Mouse (Mus musculus) liver, adult 2 months (tissue): ENCODE data around the gene Necab2. TPM values are rescaled to one million over a fixed set of nuclear protein-coding genes. Genes with fewer than 3 reads are reported as not detected.

Experiments used
- DNase-seq: peaks from one replicate; pipeline ENCODE4 v3.0.0-alpha.2; 2011; ENCODE audit warnings: low read depth, low spot score; ENCODE audit errors: extremely low read depth
- H3K27ac ChIP-seq: fragments of 200-500 bp; replicated peaks from 2 replicates; pipeline ENCODE4 v1.5.1; 2012; ENCODE audit warnings: low read depth, mild to moderate bottlenecking, control low read depth, inconsistent platforms, low read length; ENCODE audit not compliant: insufficient read depth
- H3K27me3 ChIP-seq: fragments of 200-500 bp; 2 replicates; pipeline ENCODE4 v1.6.1; 2012; ENCODE audit warnings: mild to moderate bottlenecking, moderate library complexity, low read length, inconsistent platforms; ENCODE audit not compliant: control insufficient read depth, insufficient read depth
- H3K36me3 ChIP-seq: fragments of 200-500 bp; 2 replicates; pipeline ENCODE4 v1.6.1; 2012; ENCODE audit warnings: low read length, inconsistent platforms; ENCODE audit not compliant: control insufficient read depth, insufficient read depth
- H3K4me1 ChIP-seq: fragments of 200-500 bp; 2 replicates; pipeline ENCODE4 v1.6.1; 2011; ENCODE audit warnings: low read length; ENCODE audit not compliant: control insufficient read depth, insufficient read depth
- H3K4me3 ChIP-seq: fragments of 200-500 bp; 2 replicates; pipeline ENCODE4 v1.5.1; 2011; ENCODE audit warnings: low read depth, mild to moderate bottlenecking, control low read depth, low read length, moderate library complexity; ENCODE audit not compliant: insufficient read depth
- H3K79me2 ChIP-seq: fragments of 200-500 bp; 2 replicates; pipeline ENCODE4 v1.6.1; 2012; ENCODE audit warnings: inconsistent platforms, mild to moderate bottlenecking, low read length, moderate library complexity; ENCODE audit not compliant: control insufficient read depth, insufficient read depth
- H3K9ac ChIP-seq: fragments of 200-500 bp; 2 replicates; pipeline ENCODE4 v1.6.1; 2012; ENCODE audit warnings: low read depth, mild to moderate bottlenecking, control low read depth, inconsistent platforms, low read length
- CTCF ChIP-seq: fragments of 200-500 bp; IDR thresholded peaks from 2 replicates; pipeline ENCODE4 v1.5.1; 2011; ENCODE audit warnings: low read depth, low read length, control low read depth
- POLR2A ChIP-seq: fragments of 200-500 bp; IDR thresholded peaks from 2 replicates; pipeline ENCODE4 v1.6.1; 2011; ENCODE audit warnings: low read length, control low read depth; ENCODE audit not compliant: insufficient read depth; ENCODE audit errors: extremely low read depth
- WGBS: fragments of 180-500 bp; shearing (Covaris S2); methylation state at CpG from one replicate; pipeline ENCODE4 v1.1.7; 2018; 5-methylcytosine and 5-hydroxymethylcytosine counted together
- polyA plus RNA-seq: library from polyadenylated mRNA; depleted of rRNA; stranded (reverse); fragments of >200 nt; gene quantifications from 2 replicates; pipeline ENCODE4 v1.2.3, GENCODE M21; 2012
- total RNA-seq: library from RNA; depleted of rRNA; stranded (reverse); fragments of >200 nt; gene quantifications from 2 replicates; pipeline ENCODE4 v1.2.3, GENCODE M21; 2014

Necab2 gene
- total and polyA plus RNA-seq, 2 experiments, result 0.11 TPM; not detected in 1

DNA sequence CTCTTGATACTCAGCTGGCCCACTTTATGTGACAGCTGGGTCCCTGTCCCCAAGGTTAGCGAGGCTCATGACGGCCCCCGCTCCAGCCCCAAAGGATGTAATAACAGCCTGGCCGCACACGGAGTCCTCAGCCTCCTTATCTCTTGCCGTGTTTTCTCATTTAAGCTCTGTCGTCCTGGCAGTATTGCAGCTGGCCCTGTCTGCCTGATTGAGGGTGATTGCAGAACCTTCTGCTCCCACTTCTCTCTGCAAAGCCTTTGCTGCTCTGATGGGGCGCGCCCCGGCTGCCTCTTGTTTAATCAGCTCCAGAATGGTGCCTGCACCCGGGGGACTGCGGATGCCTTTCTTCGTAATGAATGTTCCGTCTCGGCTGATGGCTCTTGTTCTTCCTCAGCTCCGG lies 13.2 kb downstream of the Necab2 start:
- H3K79me2 ChIP-seq, result no peaks in the 10 kb centered on the region
- DNase-seq, result no peak
- TF ChIP-seq CTCF (no peak), POLR2A (no peak)
- no peak overlapping the region for H3K4me3 ChIP-seq
- 51% methylated on average over 16 of the region's 16 CpGs for WGBS
- H3K36me3 ChIP-seq, result no peaks in the 10 kb centered on the region
- no peaks in the 10 kb centered on the region for H3K4me1 ChIP-seq
- no peak overlapping the region for H3K27ac ChIP-seq
- H3K9ac ChIP-seq, result no peak overlapping the region
- H3K27me3 ChIP-seq, result peaks cover under 1% of the 10 kb centered on the region; the same call in 1 of the 2 replicates

DNA sequence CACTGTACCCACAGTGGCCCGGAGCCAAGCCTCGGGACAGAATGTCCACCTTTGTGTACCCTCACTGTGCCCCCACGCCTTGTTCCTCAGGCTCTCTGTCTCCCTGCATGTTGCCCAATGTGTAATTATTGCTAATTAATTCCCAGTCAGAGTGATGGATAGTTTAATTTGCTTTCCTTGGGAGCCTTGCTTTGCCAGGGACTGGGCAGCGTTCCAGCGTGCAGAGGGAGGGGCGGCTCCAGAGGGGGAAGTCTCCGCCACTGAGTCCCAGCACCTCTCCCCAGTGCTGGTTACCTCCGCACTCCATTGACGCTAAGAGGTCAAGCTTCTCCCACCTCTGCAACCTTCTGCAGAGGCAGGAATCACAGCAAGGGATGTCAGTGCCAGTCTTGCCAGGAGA lies 14.8 kb downstream of the Necab2 start:
- H3K27me3 ChIP-seq, result peaks cover 13% of the 10 kb centered on the region
- H3K27ac ChIP-seq, result no peak overlapping the region
- no peaks in the 10 kb centered on the region for H3K36me3 ChIP-seq
- H3K4me1 ChIP-seq, result no peaks in the 10 kb centered on the region
- TF ChIP-seq CTCF, result no peak
- no peak for TF ChIP-seq POLR2A
- no peak for DNase-seq
- no peaks in the 10 kb centered on the region for H3K79me2 ChIP-seq
- 74% methylated on average over 9 of the region's 9 CpGs for WGBS
- no peak overlapping the region for H3K9ac ChIP-seq
- no peak overlapping the region for H3K4me3 ChIP-seq

DNA sequence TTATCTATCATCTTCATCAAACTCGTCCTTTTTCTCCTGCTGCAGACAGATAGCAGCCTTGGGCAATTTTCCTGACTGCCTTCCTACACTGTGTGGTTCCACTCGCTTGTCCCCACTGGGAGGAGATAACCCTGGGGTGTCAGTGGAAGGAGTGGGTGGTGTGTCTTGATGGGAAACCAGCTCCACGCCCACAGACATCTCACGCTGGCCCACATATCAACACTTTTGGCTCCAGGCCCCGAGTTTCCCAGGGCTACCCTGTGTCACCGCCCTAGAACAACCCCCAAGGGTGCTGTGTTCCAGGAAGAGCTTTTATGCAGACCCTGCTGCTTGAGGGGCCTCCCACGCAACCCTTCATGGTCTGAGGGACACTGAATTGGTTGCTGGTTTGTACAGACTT lies 17.2 kb downstream of the Necab2 start:
- no peaks in the 10 kb centered on the region for H3K4me1 ChIP-seq
- H3K9ac ChIP-seq, result no peak overlapping the region
- DNase-seq, result no peak
- H3K27ac ChIP-seq, result no peak overlapping the region
- peaks cover 13% of the 10 kb centered on the region for H3K27me3 ChIP-seq
- H3K79me2 ChIP-seq, result no peaks in the 10 kb centered on the region
- H3K36me3 ChIP-seq, result no peaks in the 10 kb centered on the region
- no peak for TF ChIP-seq POLR2A
- WGBS, result 52% methylated on average over 7 of the region's 7 CpGs
- H3K4me3 ChIP-seq, result no peak overlapping the region

DNA sequence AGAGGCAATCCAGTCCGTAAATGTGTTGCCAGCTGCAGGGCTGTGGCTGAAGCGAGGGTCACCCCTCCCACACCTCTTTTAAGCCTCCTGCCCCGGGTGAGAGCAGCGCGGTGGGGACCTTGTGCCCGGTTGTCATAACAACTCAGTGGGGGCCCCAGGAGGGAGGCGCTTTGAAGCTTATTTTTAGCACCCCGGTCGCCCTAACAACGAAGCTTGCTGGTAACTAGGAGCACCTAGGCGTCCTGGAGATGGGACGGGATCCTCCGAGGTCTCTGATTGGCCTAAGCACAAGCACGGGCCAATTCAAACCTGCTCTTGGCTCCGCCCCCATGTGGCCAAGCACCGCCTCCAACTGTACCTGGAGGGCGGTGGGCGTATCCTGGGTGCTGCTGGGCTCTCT lies 19.6 kb downstream of the Necab2 start:
- WGBS, result 7% methylated on average over 18 of the region's 18 CpGs
- H3K4me3 ChIP-seq, result no peak overlapping the region
- DNase-seq, result no peak
- no peak overlapping the region for H3K9ac ChIP-seq
- no peak for TF ChIP-seq CTCF
- no peak for TF ChIP-seq POLR2A
- no peaks in the 10 kb centered on the region for H3K4me1 ChIP-seq
- H3K27me3 ChIP-seq, result peaks cover 13% of the 10 kb centered on the region
- H3K27ac ChIP-seq, result no peak overlapping the region
- H3K36me3 ChIP-seq, result no peaks in the 10 kb centered on the region
- H3K79me2 ChIP-seq, result no peaks in the 10 kb centered on the region

DNA sequence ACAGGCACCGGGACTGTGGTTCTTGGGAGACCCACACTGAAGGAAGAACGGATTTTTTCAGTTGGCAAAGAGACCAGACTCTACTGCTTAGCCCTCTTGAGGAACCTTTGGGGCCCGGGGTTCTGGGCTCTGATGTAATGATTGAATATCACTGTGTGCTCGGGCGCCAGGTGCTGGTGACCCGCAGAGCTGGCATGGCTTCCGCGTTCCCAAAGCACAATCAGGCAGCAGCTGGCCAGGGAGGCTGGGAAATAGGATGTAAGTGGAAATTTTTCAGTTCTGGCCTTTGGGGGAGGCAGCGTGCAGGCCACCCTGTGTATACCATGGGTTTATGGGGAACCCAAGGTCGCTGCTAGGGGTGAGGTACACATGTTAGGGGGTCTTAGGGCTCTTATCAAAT lies 20.3 kb downstream of the Necab2 start:
- Histone ChIP-seq H3K4me1 (no peaks in the 10 kb centered on the region), H3K27me3 (peaks cover 13% of the 10 kb centered on the region), H3K4me3 (no peak overlapping the region), H3K9ac (no peak overlapping the region), H3K36me3 (no peaks in the 10 kb centered on the region), H3K27ac (no peak overlapping the region), H3K79me2 (no peaks in the 10 kb centered on the region)
- no peak for TF ChIP-seq CTCF
- no peak for TF ChIP-seq POLR2A
- WGBS, result 76% methylated on average over 10 of the region's 10 CpGs
- no peak for DNase-seq

DNA sequence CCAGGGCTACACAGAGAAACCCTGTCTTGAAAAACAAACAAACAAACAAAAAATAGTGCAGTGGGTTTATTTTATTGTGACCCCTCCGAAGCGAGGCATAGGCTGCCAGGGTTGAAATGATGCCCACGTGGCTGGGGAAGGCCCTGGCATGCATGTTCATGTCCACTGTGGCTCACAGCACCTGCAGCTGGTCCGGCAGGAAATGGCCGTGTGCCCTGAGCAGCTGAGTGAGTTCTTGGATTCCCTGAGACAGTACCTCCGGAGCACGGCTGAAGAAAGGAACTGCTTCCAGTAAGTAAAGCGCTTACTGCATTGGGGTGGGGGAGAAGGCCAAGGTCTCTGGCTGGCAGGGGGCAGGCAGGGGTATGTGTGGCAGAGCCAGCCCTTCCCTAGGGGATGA lies 21.6 kb downstream of the Necab2 start:
- no peaks in the 10 kb centered on the region for H3K4me1 ChIP-seq
- H3K27me3 ChIP-seq, result peaks cover 13% of the 10 kb centered on the region
- H3K79me2 ChIP-seq, result no peaks in the 10 kb centered on the region
- no peak overlapping the region for H3K9ac ChIP-seq
- no peak for TF ChIP-seq POLR2A
- TF ChIP-seq CTCF, result no peak
- no peaks in the 10 kb centered on the region for H3K36me3 ChIP-seq
- H3K4me3 ChIP-seq, result no peak overlapping the region
- H3K27ac ChIP-seq, result no peak overlapping the region
- 88% methylated on average over 8 of the region's 8 CpGs for WGBS
- DNase-seq, result no peak
